Mouse (Mus musculus) liver, embryonic 14.5 days (tissue): Measurements from ENCODE around the gene Ccdc6. TPM values are rescaled to one million over a fixed set of nuclear protein-coding genes. Genes with fewer than 3 reads are reported as not detected.

Experiments used
- ATAC-seq: fragments of 200-750 bp; cut with Nextera tagmentation; 2 replicates; pipeline ENCODE4 v1.8.0; 2017; ENCODE audit warnings: moderate number of reproducible peaks, mild to moderate bottlenecking, moderate library complexity; ENCODE audit not compliant: insufficient read depth
- DNase-seq, 3 experiments: peaks; one replicate each; pipeline ENCODE4 v3.0.0-alpha.2; 2012 to 2013; ENCODE audit warnings: low read depth in 3 of 3, low spot score in 3 of 3
- H3K27ac ChIP-seq: fragments of 300-500 bp; sonication (generic); 2 replicates; pipeline ENCODE4 v1.5.1; 2014; ENCODE audit warnings: moderate library complexity, mild to moderate bottlenecking, control low read depth, inconsistent platforms
- H3K27me3 ChIP-seq: fragments of 300-500 bp; sonication (generic); 2 replicates; pipeline ENCODE4 v1.6.1; 2014; ENCODE audit warnings: mild to moderate bottlenecking, low read length, moderate library complexity; ENCODE audit not compliant: control insufficient read depth, insufficient read depth
- H3K36me3 ChIP-seq: fragments of 300-500 bp; sonication (generic); replicated peaks from 2 replicates; pipeline ENCODE4 v1.6.1; 2014; ENCODE audit warnings: low read depth; ENCODE audit not compliant: control insufficient read depth, insufficient read depth
- H3K4me1 ChIP-seq, 2 experiments: fragments of 200-500 bp in 1 of 2; fragments of 300-500 bp in 1 of 2; sonication (generic) in 1 of 2; replicated peaks; 2 replicates each; pipeline ENCODE4 v1.6.1; 2012 to 2014; ENCODE audit warnings: antibody characterized with exemption in 1 of 2, inconsistent platforms in 1 of 2, low read length in 1 of 2; ENCODE audit not compliant: control insufficient read depth in 2 of 2, insufficient read depth in 2 of 2
- H3K4me2 ChIP-seq: fragments of 300-500 bp; sonication (generic); 2 replicates; pipeline ENCODE4 v1.6.1; 2014; ENCODE audit warnings: low read depth, mild to moderate bottlenecking, control low read depth, moderate library complexity
- H3K4me3 ChIP-seq, 2 experiments: fragments of 200-500 bp in 1 of 2; fragments of 300-500 bp in 1 of 2; sonication (generic) in 1 of 2; 2 replicates each; pipeline ENCODE4 v1.5.1; 2012 to 2014; ENCODE audit warnings: low read depth in 2 of 2, low read length in 2 of 2, mild to moderate bottlenecking in 2 of 2, control low read depth in 1 of 2, inconsistent platforms in 1 of 2, moderate library complexity in 1 of 2; ENCODE audit not compliant: insufficient read depth in 1 of 2
- H3K9ac ChIP-seq: fragments of 300-500 bp; sonication (generic); replicated peaks from 2 replicates; pipeline ENCODE4 v1.6.1; 2014; ENCODE audit warnings: mild to moderate bottlenecking, control low read depth, moderate library complexity
- H3K9me3 ChIP-seq: fragments of 300-500 bp; sonication (generic); 2 replicates; pipeline ENCODE4 v1.6.1; 2016; ENCODE audit warnings: low read length, mixed read lengths; ENCODE audit not compliant: control insufficient read depth
- CTCF ChIP-seq: IDR thresholded peaks from 2 replicates; pipeline ENCODE4 v1.5.1; 2016; ENCODE audit warnings: antibody characterized with exemption, low read depth, control low read depth
- EP300 ChIP-seq: IDR thresholded peaks from 2 replicates; pipeline ENCODE4 v1.6.1; 2016; ENCODE audit warnings: antibody characterized with exemption, low read depth
- WGBS: fragments of 180-500 bp; shearing (Covaris S2); extraction: QIAGEN DNeasy Blood & Tissue Kit; methylation state at CpG from one replicate; pipeline ENCODE4 v1.1.7; 2014; ENCODE audit not compliant: insufficient replicate concordance; 5-methylcytosine and 5-hydroxymethylcytosine counted together
- polyA plus RNA-seq, 2 experiments: library from polyadenylated mRNA; depleted of rRNA in 1 of 2; stranded (reverse) in 1 of 2; unstranded in 1 of 2; fragments of >200 nt; fragmentation: Nextera tagmentation in 1 of 2; extraction: Ambion mirVana in 1 of 2; gene quantifications; 2 replicates each; pipeline versions ENCODE4 v1.2.1 to v1.2.3; 2012 to 2014

The Ccdc6 gene
- polyA plus RNA-seq, 2 experiments: 8.3 to 9.5 TPM

DNA sequence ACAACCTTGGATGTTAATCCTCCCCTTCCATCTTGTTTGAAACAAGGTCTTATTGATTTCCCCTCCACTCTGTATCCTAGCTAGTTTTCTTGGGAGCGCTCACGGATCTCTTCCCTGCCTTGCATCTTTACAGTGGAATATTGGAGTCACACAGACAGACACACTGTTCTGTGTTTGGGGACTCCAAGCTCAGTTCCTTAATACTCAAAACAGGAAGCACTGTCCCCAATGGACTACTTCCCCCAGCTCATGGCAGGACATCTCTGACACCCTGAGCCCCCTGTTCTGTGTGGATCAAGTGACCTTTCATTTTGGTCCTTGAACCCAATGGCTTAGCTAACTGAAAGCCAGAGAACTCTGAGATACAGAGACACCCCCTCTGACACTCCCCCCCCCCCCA, 100.7 kb downstream of the Ccdc6 start:
- Histone ChIP-seq H3K9me3 (no peaks in the 10 kb centered on the region), H3K4me2 (no peak overlapping the region), H3K27ac (no peak overlapping the region), H3K9ac (no peak overlapping the region), H3K4me1 (peaks cover 0 to 18% of the 10 kb centered on the region in 2 experiments; a peak in 2 of 4 replicates), H3K36me3 (no peaks in the 10 kb centered on the region; the same call in 1 of the 2 replicates), H3K27me3 (no peaks in the 10 kb centered on the region), H3K4me3 (no peak overlapping the region)
- 82% methylated on average over 2 of the region's 2 CpGs for WGBS
- ATAC-seq (no peak), DNase-seq (no peak)
- TF ChIP-seq CTCF (no peak), EP300 (no peak)

DNA sequence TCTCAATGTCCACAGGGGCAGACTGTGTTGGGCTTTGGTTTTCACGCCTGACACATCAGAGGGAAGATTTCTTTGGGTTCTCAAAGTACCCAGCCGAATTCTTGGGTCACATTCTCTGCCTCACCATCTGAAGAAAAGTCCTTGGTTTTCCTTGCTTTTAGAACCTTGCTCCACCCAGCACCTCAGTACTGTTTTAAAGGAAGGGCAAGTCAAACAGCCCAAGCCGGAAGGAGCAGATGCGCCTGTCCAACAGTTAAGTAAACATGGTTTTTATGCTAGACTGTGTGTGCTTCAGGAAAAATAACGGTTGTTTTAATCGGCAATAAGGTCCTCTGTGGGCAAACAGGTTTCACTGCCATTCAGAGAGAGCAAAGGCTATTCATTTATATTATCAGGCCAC, 101.1 kb downstream of the Ccdc6 start:
- Histone ChIP-seq H3K4me3 (no peak overlapping the region), H3K36me3 (no peaks in the 10 kb centered on the region), H3K27ac (no peak overlapping the region), H3K9ac (no peak overlapping the region), H3K4me1 (peaks cover 0 to 18% of the 10 kb centered on the region in 2 experiments; a peak in 2 of 4 replicates), H3K27me3 (no peaks in the 10 kb centered on the region), H3K9me3 (no peaks in the 10 kb centered on the region), H3K4me2 (no peak overlapping the region)
- DNase-seq: no peak
- TF ChIP-seq CTCF (no peak), EP300 (no peak)
- ATAC-seq: no peak
- 56% methylated on average over 6 of the region's 6 CpGs for WGBS

DNA sequence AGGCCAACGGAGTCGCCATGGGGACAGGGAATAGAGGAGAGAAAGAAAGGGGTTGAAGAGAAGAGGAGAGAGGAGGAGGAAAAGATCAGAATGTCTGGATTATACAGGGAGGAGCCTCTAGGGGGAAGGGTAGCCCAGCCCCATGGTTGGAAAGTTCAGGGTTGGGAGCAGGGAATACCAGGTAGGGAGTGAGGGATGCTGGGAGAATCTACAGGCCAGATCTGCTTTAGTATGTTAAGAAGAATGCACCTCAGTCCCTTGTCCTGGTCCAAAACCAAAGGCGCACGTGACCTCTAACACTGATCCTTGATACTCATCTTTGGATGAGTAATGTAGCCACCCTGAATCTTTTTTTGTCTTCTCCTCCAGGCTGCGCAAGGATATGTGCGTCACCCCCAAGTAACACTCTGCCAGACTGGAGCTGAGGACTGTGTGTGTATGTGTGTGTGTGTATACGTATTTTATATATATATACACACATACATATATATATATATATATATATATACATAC, 102.1 kb downstream of the Ccdc6 start:
- Histone ChIP-seq H3K9ac (no peak overlapping the region), H3K9me3 (no peaks in the 10 kb centered on the region), H3K27me3 (no peaks in the 10 kb centered on the region), H3K27ac (no peak overlapping the region), H3K36me3 (no peaks in the 10 kb centered on the region), H3K4me2 (no peak overlapping the region), H3K4me3 (no peak overlapping the region), H3K4me1 (peaks cover 0 to 17% of the 10 kb centered on the region in 2 experiments; a peak in 2 of 4 replicates)
- TF ChIP-seq EP300: no peak
- TF ChIP-seq CTCF: no peak
- no peak for DNase-seq
- no peak for ATAC-seq
- 70% methylated on average over 7 of the region's 7 CpGs for WGBS

DNA sequence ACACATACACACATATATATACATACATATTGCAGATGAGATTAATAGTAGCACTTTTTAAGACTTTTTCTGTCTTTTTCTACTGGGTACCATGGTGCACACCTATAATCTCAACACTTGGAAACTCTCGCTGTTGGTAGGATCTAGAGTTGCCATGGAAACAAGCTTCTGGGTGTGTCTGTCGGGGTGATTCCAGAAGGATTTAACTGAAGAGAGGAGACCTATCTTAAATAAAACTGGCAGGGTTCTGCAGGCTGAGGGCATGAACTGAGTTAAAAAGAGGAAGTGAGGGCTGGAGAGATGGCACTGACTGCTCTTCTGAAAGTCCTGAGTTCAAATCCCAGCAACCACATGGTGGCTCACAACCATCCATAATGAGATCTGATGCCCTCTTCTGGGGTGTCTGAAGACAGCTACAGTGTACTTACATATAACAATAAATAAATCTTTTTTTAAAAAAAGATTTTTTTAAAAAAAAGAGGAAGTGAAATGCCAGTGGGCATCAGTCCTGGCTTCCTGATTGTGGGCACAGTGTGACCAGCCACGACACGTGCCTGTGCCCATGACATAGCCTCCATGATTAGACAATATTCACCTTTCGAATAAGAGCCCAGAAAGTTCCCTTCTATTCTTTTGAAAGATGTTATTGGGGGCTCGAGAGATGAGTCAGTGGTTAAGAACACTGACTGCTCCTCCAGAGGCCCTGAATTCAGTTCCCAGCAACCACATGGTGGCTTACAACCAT, 102.7 kb downstream of the Ccdc6 start:
- no peak for ATAC-seq
- Histone ChIP-seq H3K9ac (no peak overlapping the region), H3K27me3 (no peaks in the 10 kb centered on the region), H3K9me3 (no peaks in the 10 kb centered on the region), H3K4me1 (peaks cover 0 to 16% of the 10 kb centered on the region in 2 experiments; a peak in 2 of 4 replicates), H3K4me3 (no peak overlapping the region), H3K27ac (no peak overlapping the region), H3K36me3 (no peaks in the 10 kb centered on the region), H3K4me2 (no peak overlapping the region)
- 46% methylated on average over 6 of the region's 6 CpGs for WGBS
- TF ChIP-seq CTCF (no peak), EP300 (no peak)
- no peak for DNase-seq

DNA sequence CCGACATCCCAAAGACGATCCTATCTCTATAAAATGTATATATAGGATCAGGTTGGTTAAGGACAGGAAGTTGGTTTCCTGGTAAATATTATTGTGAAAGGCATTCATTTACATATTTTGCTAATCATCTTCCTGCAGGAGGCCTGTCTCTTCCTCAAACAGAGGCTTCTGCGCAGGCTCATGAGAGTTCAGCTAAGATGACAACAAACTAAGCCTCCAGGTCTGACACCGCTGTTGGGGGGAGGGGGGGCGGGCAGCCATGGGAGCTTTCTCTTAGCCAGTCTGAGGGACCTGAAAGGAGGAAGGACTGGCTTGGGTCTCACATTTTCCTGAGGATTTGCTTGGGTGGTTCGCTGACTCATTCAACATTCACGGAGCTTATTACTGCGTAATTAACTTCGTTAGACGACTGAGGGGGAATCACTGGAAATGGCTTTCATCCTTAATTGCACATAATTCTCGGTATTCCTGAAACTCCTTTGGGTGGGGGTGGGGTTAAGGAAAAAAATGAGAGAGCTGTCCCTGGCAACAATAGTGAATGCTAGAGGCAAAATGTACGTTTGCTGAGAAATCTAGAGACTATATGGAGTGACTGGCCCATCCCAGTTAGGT, 104.1 kb downstream of the Ccdc6 start:
- Histone ChIP-seq H3K9me3 (no peaks in the 10 kb centered on the region), H3K27me3 (no peaks in the 10 kb centered on the region), H3K9ac (no peak overlapping the region), H3K4me2 (no peak overlapping the region), H3K36me3 (no peaks in the 10 kb centered on the region), H3K27ac (no peak overlapping the region), H3K4me1 (peaks cover 0 to 5% of the 10 kb centered on the region in 2 experiments; a peak in 1 of 4 replicates), H3K4me3 (no peak overlapping the region)
- 34% methylated on average over 12 of the region's 12 CpGs for WGBS
- TF ChIP-seq EP300 (no peak), CTCF (no peak)
- no peak for ATAC-seq
- no peak for DNase-seq
